Comparison of ENCODE assay signal across 9 mouse cellular contexts in genomic region chr2:72752624-72753176, GRCm38 (mm10).
A peak's percentile ranks its signal among the peaks of the same experiment; 100 is the strongest.
DNase-seq lines count a peak whose midpoint lies in the region; ATAC-seq and TF ChIP-seq lines count a peak whose summit lies in the region.
"Had no signal": no experiment of that assay in that cellular context is flagged by ENCODE, and none has a peak within 500 bp of the region (broad histone marks: within the 10 kb centered on the region; RNA-seq: fewer than 3 reads in every experiment).

No protein-coding gene starts in this region.

- 14% methylated on average over 4 of the region's 4 CpGs for WGBS in lung, postnatal 0 days
- WGBS in heart, embryonic 16.5 days, result 7% methylated on average over 4 of the region's 4 CpGs
- 26% methylated on average over 4 of the region's 4 CpGs for WGBS in stomach, embryonic 15.5 days
- WGBS in hindbrain, embryonic 14.5 days, result 75% methylated on average over 4 of the region's 4 CpGs

- no peak for TF ChIP-seq CTCF in lung, postnatal 0 days (IDR thresholded peaks at IDR 0.05)

- no peak overlapping the region for H3K27ac ChIP-seq in lung, postnatal 0 days (ENCODE audit: low read length)
- peak overlapping the region; percentile 93 for H3K27ac ChIP-seq in heart, embryonic 16.5 days (ENCODE audit: low read length)
- H3K27ac ChIP-seq in stomach, embryonic 15.5 days, result peak overlapping the region; percentile 57; the same call in 1 of the 2 replicates
- H3K27ac ChIP-seq in hindbrain, embryonic 14.5 days, result no peak overlapping the region

- H3K36me3 ChIP-seq in lung, postnatal 0 days (ENCODE audit: insufficient read depth, low read length), result no peaks in the 10 kb centered on the region
- no peaks in the 10 kb centered on the region for H3K36me3 ChIP-seq in heart, embryonic 16.5 days (ENCODE audit: control insufficient read depth, insufficient read depth)
- H3K36me3 ChIP-seq in stomach, embryonic 15.5 days, result no peaks in the 10 kb centered on the region
- no peaks in the 10 kb centered on the region for H3K36me3 ChIP-seq in hindbrain, embryonic 14.5 days (replicated peaks; ENCODE audit: control insufficient read depth, insufficient read depth)

- no peaks in the 10 kb centered on the region for H3K27me3 ChIP-seq in lung, postnatal 0 days (replicated peaks; ENCODE audit: insufficient read depth, low read length)
- no peaks in the 10 kb centered on the region for H3K27me3 ChIP-seq in heart, embryonic 16.5 days (ENCODE audit: control insufficient read depth, insufficient read depth, low read length)
- no peaks in the 10 kb centered on the region for H3K27me3 ChIP-seq in stomach, embryonic 15.5 days (replicated peaks)
- H3K27me3 ChIP-seq in hindbrain, embryonic 14.5 days (ENCODE audit: control insufficient read depth, insufficient read depth, low read length), result no peaks in the 10 kb centered on the region

- H3K9ac ChIP-seq in lung, postnatal 0 days (replicated peaks; ENCODE audit: low read depth), result no peak overlapping the region
- H3K9ac ChIP-seq in heart, embryonic 16.5 days (ENCODE audit: low read length), result peak overlapping the region; percentile 47; the same call in 1 of the 2 replicates
- H3K9ac ChIP-seq in stomach, embryonic 15.5 days, result no peak overlapping the region
- no peak overlapping the region for H3K9ac ChIP-seq in hindbrain, embryonic 14.5 days

- H3K9me3 ChIP-seq in lung, postnatal 0 days (ENCODE audit: low read length), result no peaks in the 10 kb centered on the region
- H3K9me3 ChIP-seq in heart, embryonic 16.5 days (replicated peaks; ENCODE audit: control insufficient read depth, low read length), result peaks cover 5% of the 10 kb centered on the region; the same call in 1 of the 2 replicates
- H3K9me3 ChIP-seq in stomach, embryonic 15.5 days, result no peaks in the 10 kb centered on the region
- H3K9me3 ChIP-seq in hindbrain, embryonic 14.5 days (ENCODE audit: control insufficient read depth, low read length), result no peaks in the 10 kb centered on the region

- peak; percentile 11 for DNase-seq in adrenal gland, adult 8-10 months
- DNase-seq in adrenal gland, postnatal 4 days (ENCODE audit: low spot score in 2 of 2), result no peak
- DNase-seq in lung, postnatal 0 days (ENCODE audit: low spot score), result peak; percentile 35
- DNase-seq in lung, postnatal 14 days, result no peak
- DNase-seq in frontal cortex, postnatal 14 days (ENCODE audit: low spot score in 2 of 2), result no peak
- no peak for DNase-seq in hindbrain, embryonic 14.5 days (ENCODE audit: low spot score)
- DNase-seq: gastrocnemius, postnatal 10 days had no signal

- H3K4me3 ChIP-seq in lung, postnatal 0 days (ENCODE audit: low read depth, low read length), result no peak overlapping the region
- no peak overlapping the region for H3K4me3 ChIP-seq in heart, embryonic 16.5 days (ENCODE audit: low read length)
- no peak overlapping the region for H3K4me3 ChIP-seq in stomach, embryonic 15.5 days (replicated peaks)
- H3K4me3 ChIP-seq in hindbrain, embryonic 14.5 days (replicated peaks; ENCODE audit: low read length), result no peak overlapping the region

- peak; percentile 43; the same call in 1 of the 2 replicates for ATAC-seq in lung, postnatal 0 days
- peak; percentile 87 for ATAC-seq in heart, embryonic 16.5 days (replicated peaks; ENCODE audit: extremely low read depth, insufficient read depth, low FRiP score)
- peak; percentile 92 for ATAC-seq in stomach, embryonic 15.5 days (ENCODE audit: insufficient read depth, low FRiP score, low read depth)
- ATAC-seq in hindbrain, embryonic 14.5 days (ENCODE audit: low FRiP score), result no peak

- 0 out of 2 replicates have a peak, but pooled peaks have one; percentile 11 for TF ChIP-seq EP300 in lung, postnatal 0 days (IDR thresholded peaks at IDR 0.05)

- H3K4me1 ChIP-seq in lung, postnatal 0 days (ENCODE audit: insufficient read depth, low read depth, low read length), result 0 out of 2 replicates have a peak, but pooled peaks cover 3% of the 10 kb centered on the region
- H3K4me1 ChIP-seq in heart, embryonic 16.5 days (ENCODE audit: control insufficient read depth, insufficient read depth, low read length), result peaks cover 20% of the 10 kb centered on the region
- H3K4me1 ChIP-seq in stomach, embryonic 15.5 days, result peaks cover 3% of the 10 kb centered on the region; the same call in 1 of the 2 replicates
- H3K4me1 ChIP-seq in hindbrain, embryonic 14.5 days (replicated peaks; ENCODE audit: control insufficient read depth, insufficient read depth, low read length), result no peaks in the 10 kb centered on the region

- H3K4me2 ChIP-seq in lung, postnatal 0 days (replicated peaks; ENCODE audit: low read depth, low read length), result no peak overlapping the region
- H3K4me2 ChIP-seq in heart, embryonic 16.5 days (ENCODE audit: low read depth, low read length), result peak overlapping the region; percentile 14; the same call in 1 of the 2 replicates
- H3K4me2 ChIP-seq in stomach, embryonic 15.5 days, result no peak overlapping the region
- H3K4me2 ChIP-seq in hindbrain, embryonic 14.5 days (replicated peaks), result no peak overlapping the region

Comparison
In these comparisons a context has a peak if more than half of its experiments do, and no peak if none do; other contexts are left out.
1. DNase-seq: peak in adrenal gland, adult 8-10 months (single experiment) and lung, postnatal 0 days (single experiment); none in adrenal gland, postnatal 4 days (0 of 2), lung, postnatal 14 days (single experiment), frontal cortex, postnatal 14 days (0 of 2) and hindbrain, embryonic 14.5 days (single experiment).
2. H3K27ac ChIP-seq: peak in heart, embryonic 16.5 days (single experiment) and stomach, embryonic 15.5 days (single experiment); none in lung, postnatal 0 days (single experiment) and hindbrain, embryonic 14.5 days (single experiment).